Mouse (Mus musculus): ENCODE data around the gene Cyb5r4.
"Not testable (repeated sequence)": the region's sequence is repeated elsewhere in the genome, so short reads cannot be mapped to it uniquely, and the experiment has no call there.

The Cyb5r4 gene

GRCm38 (mm10) chr9:87021778-87022523, at the start of gene Cyb5r4:
Gene Cyb5r4, plus strand, starts transcription at chr9:87022014.
- peak; percentile 95 for DNase-seq (ENCODE audit: low read depth, low spot score)

- DNase-seq (ENCODE audit: low read depth, low spot score) = not testable (repeated sequence)
Measured at GRCm38 (mm10) chr9:86972471-86972870, 49.3 kb upstream of the Cyb5r4 start.

- no peak for DNase-seq (ENCODE audit: low read depth, low spot score)
Measured at GRCm38 (mm10) chr9:86973562-86973961, 48.3 kb upstream of the Cyb5r4 start.

GRCm38 (mm10) chr9:86976896-86977295, 44.9 kb upstream of the Cyb5r4 start:
- no peak for DNase-seq (ENCODE audit: low read depth, low spot score)

DNA sequence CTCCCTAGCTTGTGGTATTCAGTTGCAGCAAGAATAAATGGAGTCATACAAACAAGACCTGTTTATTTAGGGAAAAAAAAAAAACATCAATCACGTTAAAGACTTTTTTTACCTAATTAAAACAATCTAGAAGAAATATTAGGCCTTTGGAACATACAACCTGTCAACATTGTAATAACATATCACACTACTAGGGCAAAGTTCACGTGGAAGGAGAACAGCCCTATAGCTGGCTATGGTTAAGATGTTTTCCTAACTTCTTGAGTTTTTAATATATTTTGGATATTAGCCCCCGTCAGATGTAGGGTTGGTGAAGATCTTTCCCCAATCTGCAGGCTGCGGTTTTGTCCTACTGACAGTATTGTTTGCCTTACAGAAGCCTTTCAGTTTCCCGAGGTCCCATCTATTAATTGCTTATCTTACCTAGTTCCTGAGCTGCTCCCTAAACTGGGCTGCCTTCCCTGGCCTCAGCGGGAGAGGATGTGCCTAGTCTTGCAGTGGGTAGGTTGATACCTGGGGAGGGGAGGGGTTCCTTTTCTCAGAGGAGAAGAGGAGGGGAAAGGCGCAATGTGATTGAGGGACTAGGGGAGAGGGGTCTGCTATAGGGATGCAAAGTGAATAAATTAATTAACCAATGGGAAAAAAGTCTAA, 43.4 kb upstream of the Cyb5r4 start:
- no peak for DNase-seq (ENCODE audit: low read depth, low spot score)

DNA sequence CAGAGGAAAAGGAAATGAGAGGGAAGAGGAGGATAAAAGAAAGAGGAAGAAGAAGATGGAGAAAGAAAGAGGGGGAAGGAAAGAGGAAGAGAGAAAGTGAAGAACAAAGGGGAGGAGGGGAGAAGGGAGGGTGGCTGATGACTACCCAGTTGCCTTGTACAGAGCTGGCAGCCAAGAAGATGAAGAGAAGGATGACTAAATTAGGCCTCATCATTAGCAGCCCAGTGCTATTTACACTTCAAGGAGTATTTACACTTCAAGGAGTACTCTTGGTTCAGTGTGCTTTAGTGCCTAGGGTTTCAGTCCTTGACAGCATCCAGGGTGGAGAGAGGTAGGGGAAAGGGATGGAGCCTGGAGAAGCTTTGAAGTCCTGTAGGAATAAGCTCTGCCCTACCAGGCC, 41.8 kb upstream of the Cyb5r4 start:
- DNase-seq (ENCODE audit: low read depth, low spot score) = no peak

GRCm38 (mm10) chr9:86980942-86981341, 40.9 kb upstream of the Cyb5r4 start:
- DNase-seq (ENCODE audit: low read depth, low spot score) = no peak

GRCm38 (mm10) chr9:86981551-86981950, 40.3 kb upstream of the Cyb5r4 start:
- DNase-seq (ENCODE audit: low read depth, low spot score) = no peak

GRCm38 (mm10) chr9:86984583-86984982, 37.2 kb upstream of the Cyb5r4 start:
- DNase-seq (ENCODE audit: low read depth, low spot score) = no peak

GRCm38 (mm10) chr9:86985105-86985504, 36.7 kb upstream of the Cyb5r4 start:
- DNase-seq (ENCODE audit: low read depth, low spot score) = no peak

DNA sequence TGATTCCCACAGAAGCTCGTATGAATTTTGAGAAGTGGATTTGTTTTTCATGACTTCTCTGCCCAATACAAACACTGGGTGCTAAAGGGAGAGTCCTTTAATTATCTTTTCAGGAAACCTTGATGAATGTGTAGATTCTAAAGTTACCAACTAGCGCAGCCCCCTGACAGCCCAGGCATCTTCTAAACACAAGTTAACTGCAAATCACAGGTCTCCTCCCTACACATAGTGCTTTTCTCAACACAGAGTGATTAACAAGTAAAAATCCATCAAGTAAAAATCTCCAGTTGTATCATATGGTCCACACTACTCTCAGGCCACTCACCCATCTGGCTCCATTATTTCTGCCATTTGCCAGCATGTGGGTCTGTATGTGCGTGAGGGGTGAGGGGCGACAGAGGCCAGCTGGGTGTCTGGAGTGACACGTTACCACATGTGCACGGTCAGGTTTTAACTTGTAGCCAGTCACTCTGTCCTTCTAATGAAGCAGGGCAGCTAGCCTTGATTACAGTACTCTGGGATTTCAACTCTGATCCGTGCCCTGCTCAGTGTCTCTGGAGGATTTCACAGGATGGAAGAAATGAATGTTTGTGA, 35.0 kb upstream of the Cyb5r4 start:
- DNase-seq (ENCODE audit: low read depth, low spot score) = peak; percentile 11

DNA sequence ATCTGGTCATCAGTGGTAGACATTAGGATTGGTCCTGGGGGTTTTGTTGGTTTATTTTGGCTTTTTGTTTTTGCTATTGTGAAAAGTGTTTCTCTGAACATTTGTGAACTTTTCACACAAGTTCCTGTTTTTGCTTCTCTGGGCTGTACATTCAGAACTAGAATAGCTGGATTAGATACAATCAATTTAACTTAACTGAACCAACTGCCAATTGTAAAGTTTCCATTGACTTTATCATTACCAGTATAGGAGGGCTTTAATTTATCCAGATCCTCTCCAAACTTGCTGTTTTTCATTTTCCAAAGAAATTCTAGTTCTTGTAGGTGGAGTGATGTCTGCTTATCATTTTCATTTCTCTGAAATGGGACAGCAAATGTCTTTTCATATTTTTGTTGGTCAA, 32.0 kb upstream of the Cyb5r4 start:
- DNase-seq (ENCODE audit: low read depth, low spot score) = no peak

DNA sequence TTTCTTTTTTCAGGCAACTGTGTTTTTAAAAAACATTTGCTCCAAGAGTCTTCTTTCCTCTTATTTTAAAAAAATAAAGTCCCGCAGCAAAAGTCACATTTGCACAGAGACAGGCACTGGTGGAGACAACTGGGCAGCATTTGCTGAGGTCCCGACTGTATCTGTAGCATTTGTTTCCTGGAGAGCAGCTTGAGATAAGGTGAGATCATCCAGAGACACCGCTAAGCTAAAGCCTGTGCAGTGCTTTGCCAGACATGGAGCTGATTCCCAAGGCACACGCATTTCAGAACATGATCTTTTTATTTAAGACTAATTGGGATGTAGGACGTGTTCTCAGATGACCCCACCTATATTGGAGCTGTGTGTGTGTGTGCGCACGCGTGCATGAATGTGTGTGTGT, 30.1 kb upstream of the Cyb5r4 start:
- DNase-seq (ENCODE audit: low read depth, low spot score) = no peak

- no peak for DNase-seq (ENCODE audit: low read depth, low spot score)
Measured at GRCm38 (mm10) chr9:86997046-86997691, 24.6 kb upstream of the Cyb5r4 start.

DNA sequence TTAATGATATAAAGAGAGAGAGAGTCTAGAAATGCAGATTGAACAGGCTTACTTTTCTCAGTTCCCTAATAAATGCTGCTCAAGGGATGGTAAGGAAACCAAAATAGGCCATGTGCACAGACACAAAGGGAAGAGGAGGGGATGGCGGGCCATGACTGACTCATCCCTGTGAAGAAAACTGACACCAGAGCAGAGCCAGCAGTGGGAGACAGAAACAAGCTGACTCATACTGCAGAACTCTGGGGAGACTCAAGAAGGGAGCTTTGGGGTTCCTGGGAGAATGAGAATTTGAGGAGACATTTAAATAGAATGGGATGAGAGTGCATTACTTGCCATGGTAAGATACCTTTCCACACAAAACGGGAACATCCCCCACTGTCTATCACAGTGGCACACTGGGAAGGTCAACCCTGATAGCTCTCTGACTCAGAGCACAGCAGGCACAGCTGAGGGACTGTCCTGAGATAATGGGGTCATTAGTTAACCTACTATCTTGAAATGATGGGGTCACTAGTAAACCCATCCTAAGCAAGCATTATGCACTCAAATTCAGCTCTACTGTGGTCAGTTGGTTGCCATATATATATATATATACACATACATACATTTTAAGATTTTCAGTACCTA, 21.7 kb upstream of the Cyb5r4 start:
- DNase-seq (ENCODE audit: low read depth, low spot score) = no peak

DNA sequence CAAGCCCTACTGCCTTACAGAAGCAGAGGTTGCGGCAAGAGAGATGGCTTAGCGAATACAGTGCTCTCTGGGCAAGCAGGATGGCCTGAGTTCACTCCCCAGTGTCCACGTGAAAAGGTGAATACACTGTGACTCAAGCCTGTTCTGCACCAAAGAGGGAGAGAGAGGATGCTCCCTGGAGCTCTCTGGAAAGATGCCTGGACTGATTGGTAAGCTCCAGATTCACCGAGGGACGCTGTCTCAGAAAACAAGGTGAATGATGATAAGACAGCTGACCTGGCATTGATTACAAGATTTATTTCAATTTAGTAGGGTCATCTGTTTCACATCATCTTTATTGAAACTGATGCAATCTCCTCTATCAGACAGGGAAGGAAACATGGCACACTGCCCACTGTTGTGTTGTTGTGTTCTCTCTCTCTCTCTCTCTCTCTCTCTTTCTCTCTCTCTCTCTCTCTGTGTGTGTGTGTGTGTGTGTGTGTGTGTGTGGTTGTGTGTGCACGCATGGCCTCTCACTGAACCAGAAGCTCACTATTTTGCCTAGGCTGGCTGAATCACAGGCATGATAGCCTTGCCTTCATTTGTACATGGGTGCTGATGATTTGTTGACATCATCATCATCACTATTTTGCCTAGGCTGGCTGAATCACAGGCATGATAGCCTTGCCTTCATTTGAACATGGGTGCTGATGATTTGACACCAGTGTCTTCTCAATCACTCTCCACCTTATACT, 16.9 kb upstream of the Cyb5r4 start:
- DNase-seq (ENCODE audit: low read depth, low spot score) = no peak

DNA sequence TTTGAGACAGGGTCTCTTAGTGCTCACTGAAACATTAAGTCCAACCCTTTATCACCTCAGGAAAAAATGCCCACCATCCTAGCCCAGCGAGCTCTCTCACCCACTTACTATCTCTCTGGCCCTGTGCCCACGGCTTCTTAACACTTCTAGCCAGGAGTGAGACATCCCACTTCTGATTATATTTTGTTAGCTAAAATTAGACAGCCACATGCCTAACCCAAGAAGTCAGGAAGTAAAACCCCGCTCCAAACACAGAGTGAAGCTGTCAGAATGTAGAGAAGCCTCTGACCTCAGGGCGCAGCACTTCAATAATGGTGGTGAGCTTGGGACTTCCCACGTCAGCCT, 16.4 kb upstream of the Cyb5r4 start:
- no peak for DNase-seq (ENCODE audit: low read depth, low spot score)

GRCm38 (mm10) chr9:87008507-87008906, 13.3 kb upstream of the Cyb5r4 start:
- no peak for DNase-seq (ENCODE audit: low read depth, low spot score)

- DNase-seq (ENCODE audit: low read depth, low spot score) = no peak
Measured at GRCm38 (mm10) chr9:87008919-87009318, 12.9 kb upstream of the Cyb5r4 start.

GRCm38 (mm10) chr9:87015288-87015937, 6.4 kb upstream of the Cyb5r4 start, which contains the start of gene Ripply2:
Gene Ripply2, plus strand, starts transcription at chr9:87015537.
- DNase-seq (ENCODE audit: low read depth, low spot score) = no peak

DNA sequence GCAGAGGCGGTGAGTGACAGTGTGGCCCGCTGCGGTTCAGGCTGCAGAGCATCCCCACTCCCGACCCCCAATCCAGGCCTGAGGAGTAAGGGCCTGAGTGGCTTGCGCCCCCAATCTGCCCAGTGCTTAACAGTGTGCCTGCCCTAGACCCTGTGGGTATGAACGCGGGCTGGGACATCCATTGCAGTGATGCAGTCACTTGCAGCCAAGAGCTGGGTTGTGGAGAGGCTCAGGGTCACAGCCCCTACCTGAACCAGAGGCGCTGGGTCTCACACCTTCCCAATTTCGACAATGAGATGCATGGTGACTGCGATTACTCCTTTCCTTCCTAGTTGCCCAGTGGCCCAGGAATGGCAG, 5.9 kb upstream of the Cyb5r4 start:
- no peak for DNase-seq (ENCODE audit: low read depth, low spot score)

Data from embryo, embryonic 11.5 days (tissue).